Mouse (Mus musculus): ENCODE results near the gene Zfp704. TPM values are rescaled to one million over a fixed set of nuclear protein-coding genes. Genes with fewer than 3 reads are reported as not detected.

Gene Zfp704
- total and polyA plus RNA-seq, 3 experiments, result under 0.01 TPM; not detected in 2

DNA sequence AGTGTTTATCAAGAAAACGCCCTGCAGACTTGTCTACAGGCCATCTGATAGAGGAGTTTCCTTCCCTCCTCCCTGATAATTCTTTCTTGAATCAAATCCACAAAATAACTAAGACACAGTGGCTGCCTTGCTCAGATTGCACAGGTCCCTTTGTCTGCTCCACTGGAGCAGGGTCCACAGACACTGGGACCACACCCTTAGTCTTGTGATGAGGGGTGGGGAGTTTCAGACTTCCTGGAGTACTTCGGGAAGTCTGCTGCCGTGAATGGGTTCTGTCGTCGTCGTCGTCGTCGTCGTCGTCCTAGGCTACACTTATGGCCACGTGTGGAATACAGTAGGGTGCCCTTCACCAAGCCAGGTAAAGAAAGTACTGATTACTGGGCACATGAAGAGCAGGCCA, 4.8 kb upstream of the Zfp704 start:
- H3K27me3 ChIP-seq (ENCODE audit: control insufficient read depth in 1 of 2, insufficient read depth in 2 of 2, low read length in 2 of 2), result no peaks in the 10 kb centered on the region
- H3K4me3 ChIP-seq (ENCODE audit: control insufficient read depth in 1 of 2, insufficient read depth in 1 of 2, low read depth in 2 of 2, low read length in 2 of 2), result no peak overlapping the region
- H3K36me3 ChIP-seq (ENCODE audit: control insufficient read depth in 1 of 2, insufficient read depth in 2 of 2, low read length in 2 of 2), result no peaks in the 10 kb centered on the region
- no peaks in the 10 kb centered on the region for H3K79me2 ChIP-seq (ENCODE audit: control insufficient read depth, insufficient read depth, low read length, poor library complexity)
- H3K9ac ChIP-seq (ENCODE audit: control insufficient read depth, low read depth, low read length, poor library complexity, severe bottlenecking), result no peak overlapping the region
- TF ChIP-seq MYC (IDR thresholded peaks at IDR 0.05; ENCODE audit: low read depth, low read length), result no peak
- no peak for TF ChIP-seq SIN3A (IDR thresholded peaks at IDR 0.05; ENCODE audit: low read length)
- TF ChIP-seq MAX (IDR thresholded peaks at IDR 0.05; ENCODE audit: low read length), result no peak
- TF ChIP-seq GABPA (IDR thresholded peaks at IDR 0.05; ENCODE audit: low read depth, low read length), result no peak
- no peak for TF ChIP-seq GATA1 (IDR thresholded peaks at IDR 0.05; ENCODE audit: low read depth, low read length)
- no peak for TF ChIP-seq MEF2A (IDR thresholded peaks at IDR 0.05; ENCODE audit: extremely low read depth, insufficient replicate concordance, low read depth, low read length, poor library complexity, severe bottlenecking)
- TF ChIP-seq RCOR1 (IDR thresholded peaks at IDR 0.05; ENCODE audit: low read depth, low read length), result no peak
- no peak for TF ChIP-seq NELFE (IDR thresholded peaks at IDR 0.05; ENCODE audit: low read depth, low read length)
- TF ChIP-seq HCFC1 (IDR thresholded peaks at IDR 0.05; ENCODE audit: low read depth, low read length), result no peak
- TF ChIP-seq USF2 (IDR thresholded peaks at IDR 0.05; ENCODE audit: borderline replicate concordance in 1 of 2, insufficient read depth in 1 of 2, low read depth in 1 of 2, low read length in 2 of 2), result no peak
- no peak for TF ChIP-seq RAD21 (IDR thresholded peaks at IDR 0.05; ENCODE audit: low read depth, low read length)
- TF ChIP-seq TAL1 (IDR thresholded peaks at IDR 0.05; ENCODE audit: low read length), result no peak
- no peak for TF ChIP-seq UBTF (IDR thresholded peaks at IDR 0.05; ENCODE audit: borderline replicate concordance, insufficient read depth, low read depth, low read length)
- no peak for DNase-seq (ENCODE audit: low read depth, low spot score)
- H3K9me3 ChIP-seq (replicated peaks; ENCODE audit: insufficient read depth, low read length), result no peaks in the 10 kb centered on the region
- H3K4me1 ChIP-seq (ENCODE audit: control insufficient read depth in 1 of 2, insufficient read depth in 2 of 2, low read length in 2 of 2), result no peaks in the 10 kb centered on the region
- H3K27ac ChIP-seq (ENCODE audit: control insufficient read depth, low read depth, low read length), result no peak overlapping the region

DNA sequence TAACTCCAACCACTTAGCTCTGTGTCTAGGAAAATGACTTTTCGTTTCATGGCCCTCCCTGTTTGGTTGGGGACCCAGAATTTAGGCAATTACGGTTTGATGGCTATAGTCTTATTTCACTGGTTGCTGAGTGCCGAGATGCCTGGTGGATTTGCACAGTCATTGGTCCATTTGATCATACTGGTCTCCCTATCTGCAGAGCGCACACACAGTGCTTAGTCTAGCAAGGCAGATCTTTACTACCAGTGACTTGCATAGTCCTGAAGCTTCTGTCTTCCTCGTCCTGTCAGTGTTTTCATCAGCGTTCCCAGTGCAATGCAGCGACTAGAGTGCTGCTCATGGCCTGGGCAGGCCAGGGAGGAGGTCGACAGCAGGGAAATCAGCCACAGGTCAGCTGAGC, 4.1 kb upstream of the Zfp704 start:
- DNase-seq (ENCODE audit: low read depth, low spot score), result no peak
- TF ChIP-seq BHLHE40 (IDR thresholded peaks at IDR 0.05; ENCODE audit: borderline replicate concordance, low read depth, low read length) (no peak), SMC3 (IDR thresholded peaks at IDR 0.05; ENCODE audit: low read depth, low read length) (no peak), SIN3A (IDR thresholded peaks at IDR 0.05; ENCODE audit: low read length) (no peak), CHD1 (IDR thresholded peaks at IDR 0.05; ENCODE audit: low read depth, low read length) (no peak)
- Histone ChIP-seq H3K9ac (ENCODE audit: control insufficient read depth, low read depth, low read length, poor library complexity, severe bottlenecking) (no peak overlapping the region), H3K4me1 (ENCODE audit: control insufficient read depth in 1 of 2, insufficient read depth in 2 of 2, low read length in 2 of 2) (no peaks in the 10 kb centered on the region), H3K36me3 (ENCODE audit: control insufficient read depth in 1 of 2, insufficient read depth in 2 of 2, low read length in 2 of 2) (no peaks in the 10 kb centered on the region), H3K27me3 (ENCODE audit: control insufficient read depth in 1 of 2, insufficient read depth in 2 of 2, low read length in 2 of 2) (no peaks in the 10 kb centered on the region), H3K4me3 (ENCODE audit: control insufficient read depth in 1 of 2, insufficient read depth in 1 of 2, low read depth in 2 of 2, low read length in 2 of 2) (no peak overlapping the region), H3K27ac (ENCODE audit: control insufficient read depth, low read depth, low read length) (no peak overlapping the region), H3K9me3 (replicated peaks; ENCODE audit: insufficient read depth, low read length) (no peaks in the 10 kb centered on the region), H3K79me2 (ENCODE audit: control insufficient read depth, insufficient read depth, low read length, poor library complexity) (no peaks in the 10 kb centered on the region)

Measured in MEL (cell line).